Comparison of ENCODE assay signal across 25 mouse cellular contexts in the genomic region with DNA sequence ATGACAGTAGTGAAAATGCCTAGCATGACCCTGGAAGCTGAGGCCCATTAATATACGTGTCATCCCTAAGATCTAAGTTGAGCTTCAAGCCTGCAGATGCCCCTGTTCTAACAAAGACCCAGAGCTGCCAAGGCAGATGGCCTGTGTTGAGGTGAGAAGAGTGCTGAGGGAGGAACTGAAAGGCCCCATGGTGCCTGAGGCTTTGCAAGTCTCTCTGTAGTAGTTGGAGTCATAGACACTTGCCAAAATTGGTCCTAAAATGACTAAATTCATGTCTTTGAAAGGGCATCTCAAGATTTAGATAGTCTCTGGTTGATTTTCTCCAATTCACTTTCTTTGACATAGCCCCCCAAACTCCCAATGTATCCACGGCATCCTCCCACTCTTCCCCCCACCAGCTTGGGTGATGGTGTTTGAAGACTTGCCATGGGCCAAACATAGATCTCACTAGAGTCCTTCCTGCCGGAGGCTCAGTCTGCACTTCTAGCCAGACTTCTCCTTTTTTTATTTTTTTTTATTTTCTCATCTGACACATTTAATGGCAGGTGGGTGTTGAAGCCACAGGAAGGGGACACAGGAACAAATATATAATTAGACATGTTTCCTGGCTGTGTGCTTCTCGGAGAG.
DNase-seq lines count a peak whose midpoint lies in the region; ATAC-seq lines count a peak whose summit lies in the region.
"Had no signal": no experiment of that assay in that cellular context is flagged by ENCODE, and none has a peak within 500 bp of the region (broad histone marks: within the 10 kb centered on the region; RNA-seq: fewer than 3 reads in every experiment).

No protein-coding gene starts in this region.

- DNase-seq in cerebellum, postnatal 4 days (ENCODE audit: low spot score in 2 of 2) = no peak
- DNase-seq in cerebellum, adult 18-20 months = peak; percentile 62 to 66
- DNase-seq in cerebellum, postnatal 10 days = peak; percentile 32 to 41
- DNase-seq in adrenal gland, adult 2 months = no peak
- no peak for DNase-seq in left cerebral cortex, adult 8-10 months (ENCODE audit: low spot score in 2 of 2)
- no peak for DNase-seq in spleen, postnatal 4 days (ENCODE audit: low spot score in 2 of 2)
- DNase-seq: adrenal gland, adult 8-10 months; gastrocnemius, adult 2 months; gastrocnemius, postnatal 36 days; heart, adult 18-20 months; kidney, adult 18-20 months; left cerebral cortex, postnatal 4 days; liver, embryonic 13.5 days; lung, adult 18-20 months; lung, postnatal 4 days; midbrain, embryonic 14.5 days; right cerebral cortex, postnatal 25 days; thymus, adult 18-20 months; thymus, postnatal 25 days had no signal

- ATAC-seq in cerebellum, adult (ENCODE audit: insufficient number of reproducible peaks, low FRiP score, low TSS enrichment) = peak; percentile 82
- peak; percentile 87 to 90 for ATAC-seq in hematopoietic stem cell, adult 5-6 weeks (replicated peaks in 1 of 2; ENCODE audit: insufficient read depth in 1 of 2, low FRiP score in 2 of 2, low TSS enrichment in 1 of 2, low read depth in 1 of 2, poor library complexity in 2 of 2, severe bottlenecking in 2 of 2)
- ATAC-seq: activated CD4-positive, CD25-positive, alpha-beta regulatory T cell, adult 4 months; forebrain, embryonic 14.5 days; hindbrain, embryonic 16.5 days; lung, postnatal 0 days had no signal

Comparison
In these comparisons a context has a peak if more than half of its experiments do, and no peak if none do; other contexts are left out.
1. DNase-seq: peak in cerebellum, adult 18-20 months (2 of 2) and cerebellum, postnatal 10 days (2 of 2); none in cerebellum, postnatal 4 days (0 of 2), adrenal gland, adult 2 months (single experiment), left cerebral cortex, adult 8-10 months (0 of 2) and spleen, postnatal 4 days (0 of 2).